Mouse (Mus musculus) right cerebral cortex, postnatal 14 days (tissue): ENCODE measurements at regions not wholly inside any gene's neighbourhood (a gene's known extent, or its start where the extent isn't known, plus 50 kb on each side); places are given as distances from the start of the nearest gene placed in this dataset.

Source experiments
- DNase-seq: peaks from one replicate; pipeline ENCODE4 v3.0.0; 2022

DNA sequence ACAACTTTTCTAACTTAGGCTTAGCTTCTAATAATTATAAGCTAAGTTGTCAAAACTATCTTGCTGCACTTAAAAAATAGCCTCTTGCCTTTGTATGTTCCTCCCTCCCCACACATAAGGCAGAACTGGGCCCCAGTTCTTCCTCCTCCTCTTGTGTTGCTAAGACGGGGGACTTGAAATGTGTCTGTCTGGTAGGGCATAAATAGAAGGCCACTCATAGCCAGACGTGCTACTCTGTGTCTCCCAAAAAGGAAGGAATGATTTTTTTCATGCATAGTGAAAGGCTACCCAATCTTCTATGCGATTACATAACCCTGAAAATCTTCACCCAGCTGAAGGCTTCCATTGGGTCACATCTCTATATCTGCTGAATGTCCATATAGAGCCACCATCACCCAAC, 183.5 kb downstream of the Hsfy2 start:
- no peak for DNase-seq

DNA sequence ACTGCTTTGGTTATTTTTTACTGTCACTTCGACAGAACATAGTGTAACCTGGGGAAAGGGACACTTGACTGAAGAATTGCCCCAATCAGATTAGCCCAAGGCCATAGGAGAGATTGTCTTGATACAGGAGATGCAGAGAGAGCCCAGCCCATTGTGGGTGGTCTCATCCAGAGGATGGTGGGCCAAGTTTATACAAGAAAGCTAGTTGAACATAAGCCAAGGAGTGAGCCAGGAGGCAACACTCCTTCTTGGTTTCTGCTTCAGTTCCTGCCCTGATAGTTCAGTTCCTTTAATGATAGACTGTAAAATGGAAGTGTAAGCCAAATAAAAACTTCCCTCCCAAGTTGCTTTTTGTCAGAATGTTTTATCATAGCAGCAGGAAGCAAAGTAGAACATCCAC, 194.4 kb downstream of the Hsfy2 start:
- DNase-seq = no peak

DNA sequence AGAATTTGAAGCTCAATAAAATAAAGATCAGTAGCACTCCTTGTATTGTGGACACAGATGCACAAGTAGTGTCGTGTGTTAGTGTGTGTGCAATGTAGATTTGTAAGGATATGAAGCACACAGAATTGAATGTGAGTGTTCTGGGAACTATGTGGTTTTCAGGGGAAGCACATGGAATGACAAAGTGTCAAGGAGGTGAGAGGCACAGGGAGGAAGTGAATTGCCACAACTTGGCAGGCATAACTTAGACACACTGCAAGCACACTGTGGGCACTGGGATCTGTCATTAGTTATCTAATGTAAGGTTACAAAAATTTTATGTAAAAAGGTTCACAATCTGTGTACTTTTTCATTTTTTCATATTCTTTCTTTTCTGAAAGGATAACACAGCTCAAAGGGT, 230.4 kb downstream of the Hsfy2 start:
- no peak for DNase-seq

DNA sequence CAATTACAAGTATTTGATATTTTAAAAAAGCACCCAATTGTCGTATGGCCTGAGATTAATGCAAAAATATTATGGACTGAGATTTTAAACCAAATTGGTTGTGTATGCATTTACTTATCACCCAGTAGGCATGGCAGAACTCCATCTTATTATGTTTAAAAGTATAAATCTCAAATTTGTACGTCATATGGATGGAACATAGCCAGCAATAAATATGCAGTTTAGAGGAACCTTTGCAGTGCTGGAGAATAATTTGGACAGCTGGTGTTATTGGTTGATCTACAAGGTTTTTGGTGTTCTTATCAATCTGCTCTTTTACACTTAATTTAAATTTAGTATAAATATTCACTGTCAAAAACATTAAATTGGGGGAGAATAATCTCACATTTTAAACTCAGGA, 233.9 kb downstream of the Hsfy2 start:
- DNase-seq = no peak

DNA sequence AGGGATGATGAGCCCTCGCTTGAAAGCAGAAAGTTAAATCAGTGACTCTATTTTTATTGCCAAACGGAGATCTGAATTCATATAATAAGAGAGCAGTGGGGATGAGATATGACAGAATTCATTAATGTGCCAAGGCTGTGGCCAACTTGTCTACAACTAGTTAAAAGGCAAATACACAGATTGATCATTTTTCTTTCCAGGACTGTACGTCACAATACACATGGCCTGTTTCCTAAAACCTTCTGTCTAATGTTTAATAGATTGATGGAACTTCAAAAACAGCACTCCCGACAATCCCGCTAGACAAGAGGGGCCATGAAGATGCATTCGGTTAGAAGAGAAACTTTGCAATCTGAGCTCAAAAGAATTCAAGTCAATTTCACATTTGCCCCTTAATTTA, 241.4 kb downstream of the Hsfy2 start:
- DNase-seq = no peak

DNA sequence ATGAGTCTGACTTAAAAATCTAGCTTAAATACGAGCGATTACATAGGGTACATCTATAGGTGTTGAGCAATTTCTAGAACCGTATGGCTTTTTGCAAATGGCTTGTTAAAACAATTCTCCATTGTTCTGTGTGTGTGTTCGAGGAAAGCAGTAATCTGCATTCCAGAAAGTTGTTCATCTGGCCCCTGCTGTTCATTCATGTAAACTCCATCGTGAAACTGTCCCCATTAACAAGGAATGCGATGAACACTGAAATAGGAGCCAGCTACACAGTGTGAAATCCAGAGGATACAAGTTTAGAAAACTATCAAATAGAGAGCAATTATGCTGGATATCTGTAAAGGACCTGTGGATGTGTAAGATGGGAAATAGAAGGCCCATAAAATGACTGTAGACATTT, 250.1 kb downstream of the Hsfy2 start:
- no peak for DNase-seq

DNA sequence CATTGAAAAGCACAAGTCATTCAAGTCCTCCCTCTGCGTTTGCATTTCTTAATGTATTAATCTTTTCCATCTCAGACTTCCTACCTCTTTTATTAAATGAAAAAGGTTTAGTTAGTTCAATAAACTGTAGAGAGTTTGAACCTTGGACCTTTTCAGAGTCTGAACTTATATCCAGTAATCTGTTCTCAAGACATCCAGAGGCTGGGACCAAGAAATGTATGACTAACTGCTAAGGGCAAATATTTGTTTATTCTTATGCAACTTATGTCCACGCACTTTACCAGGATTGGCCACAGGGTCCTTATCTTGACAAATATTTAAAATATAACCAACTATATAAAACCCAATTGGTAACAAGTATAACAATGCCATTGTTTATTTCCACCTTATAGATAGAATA, 270.9 kb downstream of the Hsfy2 start:
- no peak for DNase-seq

DNA sequence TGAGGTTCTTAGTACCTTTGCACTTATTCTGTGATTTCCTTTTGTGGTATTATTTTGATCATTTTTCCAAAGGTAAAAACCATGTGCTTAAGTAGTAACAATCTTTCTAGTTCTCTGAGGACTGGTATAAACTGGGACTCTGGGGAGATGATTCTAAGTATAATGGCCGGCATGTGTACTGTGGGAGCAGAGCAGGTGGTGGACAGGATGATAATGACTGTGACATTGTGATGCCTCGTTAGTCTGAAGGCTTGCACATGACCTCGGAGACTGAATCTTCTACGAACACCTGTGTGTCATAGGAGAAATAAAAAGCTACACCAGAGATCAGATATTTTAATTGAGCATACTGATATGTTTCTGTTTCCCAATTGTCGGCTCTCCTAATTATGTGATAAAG, 276.4 kb downstream of the Hsfy2 start:
- no peak for DNase-seq

DNA sequence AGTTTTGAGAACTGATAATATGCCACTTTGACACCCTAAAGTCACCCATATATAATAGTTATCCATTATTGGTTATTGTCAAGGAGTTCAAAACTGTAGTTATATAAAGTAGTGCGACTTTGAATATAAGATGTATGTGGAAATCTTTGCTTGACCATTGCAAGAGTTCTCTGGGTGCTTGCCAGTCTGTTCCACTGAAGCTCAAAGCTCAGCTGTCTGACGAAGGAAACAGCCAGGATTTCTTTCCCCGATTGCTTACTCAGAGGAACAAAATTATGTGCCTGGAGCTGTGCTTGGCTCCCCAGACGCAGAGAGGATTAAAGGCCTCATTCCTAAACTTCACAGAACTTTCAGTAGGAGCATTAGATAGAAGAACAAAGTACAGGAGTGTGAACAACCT, 290.6 kb downstream of the Hsfy2 start:
- DNase-seq = no peak

DNA sequence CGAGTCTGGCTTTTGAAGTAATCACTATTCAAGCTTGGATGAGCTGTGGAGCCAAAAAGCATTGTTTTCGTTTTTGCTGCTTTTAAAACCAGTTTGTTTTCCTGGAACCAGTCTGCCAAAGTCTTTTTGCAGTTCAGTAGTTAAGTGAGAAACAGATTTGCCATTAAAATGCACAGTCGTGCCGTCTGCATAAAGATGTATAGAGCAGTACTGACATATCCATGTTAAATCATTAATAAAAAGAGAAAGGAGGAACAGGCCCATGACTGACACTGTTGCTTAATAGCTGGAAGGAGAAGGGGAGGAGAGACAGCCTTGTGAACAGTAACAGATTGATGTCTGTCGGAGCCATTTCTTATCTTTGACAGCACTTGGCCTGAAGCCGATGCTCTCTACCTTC, 292.3 kb downstream of the Hsfy2 start:
- no peak for DNase-seq

DNA sequence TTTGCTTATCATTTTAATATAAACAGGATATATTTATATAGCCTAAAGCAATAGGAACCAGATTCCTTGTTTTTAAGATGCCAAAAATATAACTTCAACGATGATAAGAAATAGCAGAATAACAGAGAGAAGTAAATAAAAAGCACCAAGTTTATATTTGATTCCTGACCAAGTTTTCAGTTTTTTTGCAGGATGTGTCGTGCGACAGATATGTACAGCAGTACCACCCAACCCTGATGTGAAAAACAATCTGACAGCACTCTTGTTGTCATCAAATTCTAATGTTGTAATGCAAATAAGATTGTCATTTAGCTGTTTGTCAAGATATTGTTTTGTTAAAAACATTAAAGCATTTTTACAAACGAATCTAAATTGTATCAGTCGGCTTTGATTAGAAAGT, 309.9 kb downstream of the Hsfy2 start:
- no peak for DNase-seq

DNA sequence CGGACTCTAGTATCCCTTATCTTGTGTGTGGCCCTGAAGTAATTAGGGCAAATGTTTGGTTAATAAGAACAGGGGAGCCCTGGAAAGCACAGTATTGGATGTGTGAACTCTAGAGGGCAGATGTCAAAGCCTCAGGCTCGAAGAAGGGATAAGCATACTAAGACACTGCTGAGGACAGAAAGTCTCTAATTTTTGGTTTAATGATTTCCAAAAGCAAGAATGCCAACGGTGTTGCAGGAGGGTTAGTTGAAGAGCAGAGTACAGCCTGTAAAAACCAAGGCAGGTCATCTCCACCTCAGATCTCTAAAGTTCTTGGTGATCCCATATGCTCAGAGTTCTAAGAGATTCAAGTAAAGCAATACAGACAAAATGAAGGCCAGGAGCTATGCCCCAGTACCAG, 328.6 kb downstream of the Hsfy2 start:
- DNase-seq = no peak

DNA sequence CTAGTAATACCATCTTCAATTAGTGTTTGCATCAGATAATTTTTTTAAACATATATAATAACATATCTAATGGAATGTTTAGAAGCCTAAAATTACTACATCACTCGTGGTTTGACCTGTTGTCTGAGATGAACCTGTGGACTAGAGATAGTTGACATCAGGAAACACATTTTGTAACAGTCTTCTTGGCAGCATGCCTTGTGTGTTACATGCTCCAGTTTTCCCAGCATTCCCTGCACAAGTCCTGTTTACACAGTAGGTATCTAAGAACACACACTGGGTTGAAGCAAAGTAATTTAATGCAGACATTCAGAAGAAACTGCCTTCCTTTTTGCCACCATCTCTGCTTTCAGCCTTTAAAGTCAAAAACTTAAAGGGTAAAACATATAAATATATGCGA, 342.8 kb downstream of the Hsfy2 start:
- DNase-seq = no peak

DNA sequence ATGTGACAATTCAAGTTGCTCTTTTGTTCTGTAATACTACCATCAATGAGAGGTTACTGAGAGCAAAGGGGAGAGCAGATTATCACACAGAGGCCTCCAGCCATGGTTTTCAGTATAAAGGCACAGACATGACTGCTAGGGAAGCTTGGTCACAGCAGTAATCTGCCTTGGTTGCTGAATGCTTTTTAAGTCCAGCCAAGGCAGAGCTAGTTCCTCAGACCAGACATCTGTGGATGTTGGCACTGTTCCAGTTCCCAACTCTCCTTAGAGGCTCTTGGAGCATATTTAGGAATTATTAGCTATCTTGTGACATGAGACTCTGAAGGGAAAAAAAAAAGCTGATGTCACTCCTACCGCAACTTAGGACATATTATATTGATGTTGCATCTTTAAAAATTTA, 347.5 kb downstream of the Hsfy2 start:
- DNase-seq = no peak

DNA sequence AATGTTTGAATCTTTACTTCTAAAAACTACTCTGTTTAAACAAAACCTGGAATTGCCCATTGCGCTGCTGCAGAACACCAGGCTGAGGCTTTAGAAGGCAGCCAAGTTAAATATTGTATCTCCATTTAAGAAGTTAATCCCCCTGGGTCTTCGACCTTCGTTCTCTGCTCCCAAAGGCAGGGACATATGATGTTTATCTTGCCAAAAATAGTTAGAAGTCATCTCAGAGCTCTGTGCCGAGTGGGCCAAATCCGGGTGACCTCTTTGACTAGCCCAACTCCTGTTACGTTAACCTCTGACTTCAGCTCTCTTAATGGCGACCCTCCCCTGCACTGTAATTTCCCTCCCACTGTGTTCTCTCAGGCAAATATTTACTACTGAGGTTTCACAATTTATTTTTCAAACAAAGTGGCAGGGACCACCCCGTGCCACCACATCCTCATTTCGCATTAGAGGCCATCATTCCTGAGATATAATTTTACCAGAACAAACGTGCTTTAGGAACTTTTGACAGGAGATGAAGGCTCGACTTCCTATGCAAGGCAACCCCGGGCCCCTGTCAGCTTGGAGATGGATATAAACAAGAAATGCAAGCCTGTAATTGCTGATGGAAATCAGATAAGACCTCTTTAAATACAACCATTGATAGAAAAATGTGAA, 350.7 kb downstream of the Hsfy2 start:
- no peak for DNase-seq

DNA sequence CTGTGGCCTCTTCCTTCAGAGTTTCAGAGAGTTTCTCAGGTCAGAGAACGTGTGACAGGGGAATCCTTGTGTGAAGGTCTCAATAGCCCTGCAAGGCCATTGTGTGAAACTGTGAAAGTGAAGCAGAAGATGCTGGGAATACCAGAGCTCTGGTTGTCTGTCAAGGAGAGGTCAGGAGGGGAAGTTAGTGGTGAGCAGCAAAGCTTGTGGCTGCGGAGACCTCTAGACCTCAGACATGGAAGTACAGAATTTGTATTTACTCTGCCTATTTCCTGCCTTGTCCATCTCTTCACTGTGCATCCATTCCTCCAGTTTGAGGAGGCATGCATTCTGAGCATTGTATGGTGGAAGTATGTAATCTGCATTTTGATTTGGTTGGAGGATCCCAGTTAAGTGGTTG, 375.5 kb downstream of the Hsfy2 start:
- DNase-seq = no peak

DNA sequence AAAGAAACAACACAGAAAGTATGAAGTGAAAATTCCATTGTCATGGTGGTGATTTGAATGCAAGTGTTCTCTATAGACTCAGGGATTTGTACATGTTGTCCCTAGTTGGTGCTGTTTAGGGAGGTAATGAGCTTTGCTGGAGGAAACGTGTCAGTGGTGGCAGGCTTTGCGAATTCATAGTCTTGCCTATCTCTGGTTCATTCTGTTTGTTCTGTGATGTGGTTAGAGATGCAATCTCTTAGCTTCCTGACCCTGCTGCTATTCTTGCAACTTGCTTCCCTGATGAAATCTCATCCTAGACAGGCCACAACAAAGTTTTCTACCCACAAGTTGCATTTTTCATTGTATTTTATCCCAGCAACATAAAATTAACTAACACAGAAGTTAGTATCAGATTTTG, 376.5 kb downstream of the Hsfy2 start:
- no peak for DNase-seq

DNA sequence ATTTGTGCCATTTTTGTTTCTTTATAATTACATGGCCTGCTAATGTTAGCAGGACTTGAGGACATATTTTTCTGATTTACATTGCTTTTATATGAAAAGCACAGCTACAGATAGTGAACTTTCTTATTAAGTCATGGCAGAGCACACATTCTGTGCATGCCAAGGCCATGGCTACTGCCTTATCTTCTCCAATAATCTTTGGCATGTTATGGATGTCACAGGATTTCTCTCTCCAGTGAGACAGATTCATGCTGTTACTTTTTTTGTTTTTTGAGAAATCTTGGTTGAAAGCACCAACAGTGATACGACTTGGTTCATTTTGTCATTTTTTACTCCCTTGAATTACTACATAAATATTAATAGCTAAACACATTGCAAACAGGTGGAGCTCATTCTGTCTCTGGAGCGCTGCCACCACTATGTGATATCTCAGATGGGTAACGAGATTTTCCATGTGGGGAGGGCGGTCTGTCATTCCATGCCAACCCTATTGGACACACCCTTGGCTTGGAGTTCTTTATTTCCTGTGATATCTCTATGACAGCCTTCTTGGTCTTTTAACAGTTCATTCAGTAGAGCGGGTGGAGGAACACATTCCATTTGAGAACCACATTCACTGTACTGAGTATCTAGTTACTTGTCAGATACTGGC, 380.3 kb downstream of the Hsfy2 start:
- DNase-seq = no peak

DNA sequence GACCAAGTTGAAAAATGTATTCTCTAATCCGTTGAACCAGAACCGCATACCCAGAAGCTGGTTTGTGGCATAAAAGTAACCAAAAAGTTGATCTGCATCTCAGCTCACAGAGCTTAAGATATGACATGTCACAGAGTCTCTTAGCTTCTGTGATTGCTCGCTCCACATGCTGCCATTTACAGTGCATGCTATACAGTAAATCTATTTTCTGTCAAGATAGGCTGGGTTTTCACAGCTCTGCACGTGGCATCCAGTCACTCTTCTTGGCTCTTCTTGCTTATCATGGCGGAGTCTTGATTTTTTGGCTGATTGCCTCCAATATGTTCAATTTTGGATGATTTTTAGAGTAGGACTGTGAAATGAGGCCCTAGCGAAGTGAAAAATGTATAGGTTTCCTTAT, 397.5 kb downstream of the Hsfy2 start:
- DNase-seq = no peak

DNA sequence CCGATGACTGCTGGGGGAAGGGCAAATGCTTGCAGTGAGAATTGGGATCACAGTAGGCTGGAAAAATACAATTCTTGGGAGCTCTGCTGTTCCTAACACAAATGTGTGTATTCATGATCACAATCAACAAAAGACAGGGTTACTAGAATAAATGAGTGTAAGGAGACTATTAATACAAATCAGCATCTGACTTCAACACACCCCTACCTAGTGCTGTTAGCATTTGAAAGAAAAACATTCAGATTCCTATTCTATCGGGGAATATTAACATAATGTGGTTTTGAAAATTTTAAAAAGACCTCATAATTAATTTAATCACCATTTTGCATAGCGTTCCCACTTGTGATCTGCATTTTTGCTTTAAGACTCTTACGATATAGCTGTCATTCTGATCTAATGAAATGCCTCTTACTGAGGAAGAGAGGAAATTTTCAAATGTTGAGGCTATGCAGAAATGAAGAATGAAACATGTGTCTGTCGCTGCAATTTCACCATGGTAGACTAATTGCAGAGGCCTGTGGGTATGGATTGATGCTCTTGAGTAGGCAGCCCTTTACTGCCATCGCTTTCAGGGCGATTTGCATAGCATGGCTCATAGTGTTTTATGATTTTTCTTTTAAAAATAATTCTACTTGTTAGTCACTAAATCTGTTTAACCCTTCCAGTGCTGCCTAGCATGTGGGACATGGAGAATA, 410.8 kb downstream of the Hsfy2 start:
- DNase-seq = no peak

DNA sequence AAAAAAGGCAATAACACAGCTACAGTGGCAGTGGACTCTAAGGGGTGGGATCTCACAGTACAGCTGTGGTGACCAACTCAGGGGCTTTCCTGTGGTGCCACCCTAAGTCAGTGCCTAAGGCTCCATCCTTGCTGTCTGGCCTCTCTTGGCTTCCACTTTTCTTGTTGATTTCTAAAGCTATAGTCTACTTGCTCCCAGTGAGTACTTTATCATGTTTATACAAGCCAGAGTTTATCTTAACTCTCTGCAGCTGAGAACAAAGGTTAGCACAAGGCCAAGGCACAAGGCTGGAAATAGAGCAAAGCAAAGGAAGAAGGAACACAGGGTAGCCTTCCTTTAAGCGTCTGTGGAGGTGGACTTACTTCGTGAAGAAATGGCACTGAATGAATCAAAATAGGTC, 417.5 kb downstream of the Hsfy2 start:
- DNase-seq = no peak

DNA sequence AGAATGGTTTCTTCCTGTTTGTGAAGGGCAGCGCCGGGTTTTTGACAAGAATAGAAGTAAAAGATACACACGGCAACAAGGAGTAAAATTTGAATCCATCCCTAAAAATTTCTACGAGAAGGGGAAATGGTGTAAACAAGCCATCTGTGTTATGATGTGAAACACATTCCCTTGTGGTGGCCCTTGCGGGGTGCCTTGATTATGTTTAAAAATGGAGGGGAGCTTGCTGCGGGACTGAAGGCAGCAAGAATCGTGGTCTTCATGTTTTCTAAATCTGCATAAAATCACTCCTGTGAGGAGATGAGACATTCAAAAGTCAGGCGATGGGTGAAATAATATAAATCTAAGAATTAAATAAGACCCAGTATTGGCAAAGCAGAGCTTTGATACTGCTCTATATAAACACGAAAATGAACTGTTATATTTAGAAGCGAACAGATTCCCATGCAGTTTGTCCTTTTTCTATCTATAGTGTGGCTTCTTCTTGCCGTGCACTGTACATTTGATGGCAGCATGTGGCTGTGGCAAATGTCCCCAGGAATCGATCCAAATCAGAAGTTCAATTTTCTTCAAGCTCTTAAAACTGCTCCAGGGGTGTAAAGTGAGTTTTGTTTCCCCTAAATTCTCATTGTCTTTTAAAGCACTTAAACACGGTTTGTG, 426.4 kb downstream of the Hsfy2 start:
- DNase-seq = peak; percentile 4

DNA sequence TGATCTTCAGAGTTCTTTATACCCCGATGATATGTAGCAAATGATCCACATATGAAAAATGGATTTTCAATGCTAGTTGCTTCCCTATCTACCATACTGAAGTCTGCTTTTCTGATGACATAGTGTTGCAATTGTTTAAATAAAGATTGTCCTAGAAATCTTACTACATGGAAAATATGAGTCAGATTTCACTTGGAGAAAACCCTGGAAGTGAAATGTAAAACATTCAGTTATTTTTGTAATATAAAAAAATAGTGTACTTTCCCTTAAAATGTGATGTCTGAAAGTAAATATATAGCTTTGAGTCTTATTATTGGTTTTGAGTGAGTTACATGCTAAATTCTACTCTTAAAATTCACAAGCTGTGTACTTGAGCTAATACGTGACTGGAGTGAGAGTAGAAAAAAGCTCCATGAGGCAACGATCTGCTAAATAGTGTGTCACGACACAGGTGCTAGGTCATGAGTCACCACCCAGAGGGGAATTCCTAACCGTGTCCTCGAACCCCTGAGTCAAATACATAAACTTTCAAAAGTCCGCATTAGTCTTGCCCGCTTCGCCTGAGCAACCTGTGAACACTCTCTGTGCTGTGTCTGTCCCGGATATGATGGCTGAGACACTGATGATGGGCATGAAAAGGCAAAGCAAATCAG, 430.5 kb downstream of the Hsfy2 start:
- DNase-seq = no peak

DNA sequence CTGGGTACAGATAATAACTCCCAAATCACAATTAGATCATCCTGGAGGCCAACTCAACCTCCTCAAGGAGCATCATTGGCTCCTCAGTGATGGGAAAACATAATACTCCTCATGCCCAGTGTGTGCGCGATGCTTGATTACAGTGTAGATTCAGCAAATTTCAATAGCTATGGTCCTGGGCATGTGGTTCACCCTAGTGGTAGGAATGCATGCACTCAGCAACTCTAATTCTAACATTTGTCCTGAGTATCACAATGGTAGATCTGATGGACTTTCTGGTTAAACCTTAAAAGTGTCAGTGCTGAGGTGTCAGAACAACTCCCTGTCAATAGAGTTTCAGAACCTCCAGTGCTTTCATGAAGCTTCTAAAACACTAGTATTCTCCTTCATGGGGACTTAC, 442.0 kb downstream of the Hsfy2 start:
- no peak for DNase-seq
